Mouse (Mus musculus) c-Kit-positive CD71-negative TER-119-negative erythroid progenitor cells, embryonic 14.5 days (primary cell): ENCODE measurements at regions not wholly inside any gene's neighbourhood (a gene's known extent, or its start where the extent isn't known, plus 50 kb on each side); places are given as distances from the start of the nearest gene placed in this dataset.

Experiments used
- DNase-seq: peaks from one replicate; pipeline ENCODE4 v3.0.0-alpha.2; 2013; ENCODE audit warnings: low read depth

DNA sequence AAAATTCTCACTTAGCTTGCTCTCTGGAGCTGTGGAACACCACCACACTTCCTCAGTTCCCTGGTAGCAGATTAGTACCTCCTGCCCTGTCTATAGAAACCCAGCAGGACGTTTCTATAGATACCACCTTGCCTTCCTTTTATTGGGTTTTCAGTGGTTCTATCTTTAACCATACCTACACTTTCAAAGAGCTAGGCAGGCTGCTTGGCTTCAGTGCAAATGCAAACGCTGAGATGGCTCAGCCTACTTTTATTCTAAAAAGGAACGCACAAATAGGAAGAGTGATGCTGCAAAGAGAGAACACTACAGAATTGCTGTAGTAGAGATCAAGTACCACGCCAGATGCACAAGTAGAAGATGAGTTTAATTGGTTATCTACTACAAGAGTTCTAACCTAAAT lies 120.9 kb upstream of the Ifne start:
- DNase-seq, result no peak

DNA sequence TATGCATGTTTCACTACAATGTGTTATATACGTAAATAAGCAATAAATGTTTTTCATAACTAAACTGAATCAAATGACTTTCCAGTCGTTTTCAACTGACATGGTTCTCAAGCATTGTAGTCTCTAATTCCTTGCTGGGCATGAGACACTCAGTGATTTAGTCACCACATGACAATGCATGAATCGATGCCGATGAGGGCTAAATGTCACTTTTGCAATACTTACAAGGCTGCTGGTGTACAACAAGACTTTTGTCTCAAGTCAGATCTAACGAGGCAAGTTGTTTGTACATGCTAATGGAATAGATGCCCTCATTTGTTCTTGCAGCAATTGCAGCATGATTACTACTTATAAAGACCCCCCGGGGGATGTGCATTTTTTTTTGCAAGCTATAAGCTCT lies 120.2 kb upstream of the Ifne start:
- no peak for DNase-seq

GRCm38 (mm10) chr4:88998286-88998685 lies 118.3 kb upstream of the Ifne start:
- DNase-seq, result no peak

GRCm38 (mm10) chr4:88995129-88995919 lies 115.3 kb upstream of the Ifne start:
- DNase-seq, result no peak

DNA sequence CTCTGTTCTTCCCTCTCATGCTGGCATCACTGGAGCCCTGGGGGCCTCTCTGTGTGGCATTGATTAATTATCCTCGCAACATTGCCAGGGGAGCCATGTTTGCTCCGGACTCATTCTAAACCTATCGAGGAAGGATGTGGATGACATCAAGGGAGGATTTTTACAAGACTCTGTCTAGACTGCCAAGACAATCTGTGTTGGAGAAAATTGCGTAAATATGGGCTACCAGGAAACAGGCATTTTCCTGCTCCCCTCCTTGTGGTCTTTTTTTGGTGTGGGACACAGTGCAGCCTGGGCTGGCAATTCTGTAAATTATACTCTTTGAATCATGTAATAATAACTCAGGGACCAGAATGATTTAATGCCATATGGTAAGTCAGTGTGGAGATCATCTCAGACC lies 114.5 kb upstream of the Ifne start:
- DNase-seq, result no peak

GRCm38 (mm10) chr4:88992498-88992897 lies 112.5 kb upstream of the Ifne start:
- DNase-seq, result no peak

- no peak for DNase-seq
Observed at GRCm38 (mm10) chr4:88988363-88988762, 108.4 kb upstream of the Ifne start.

GRCm38 (mm10) chr4:88987103-88987502 lies 107.1 kb upstream of the Ifne start:
- no peak for DNase-seq

- DNase-seq, result no peak
Observed at GRCm38 (mm10) chr4:88982457-88982856, 102.5 kb upstream of the Ifne start.

DNA sequence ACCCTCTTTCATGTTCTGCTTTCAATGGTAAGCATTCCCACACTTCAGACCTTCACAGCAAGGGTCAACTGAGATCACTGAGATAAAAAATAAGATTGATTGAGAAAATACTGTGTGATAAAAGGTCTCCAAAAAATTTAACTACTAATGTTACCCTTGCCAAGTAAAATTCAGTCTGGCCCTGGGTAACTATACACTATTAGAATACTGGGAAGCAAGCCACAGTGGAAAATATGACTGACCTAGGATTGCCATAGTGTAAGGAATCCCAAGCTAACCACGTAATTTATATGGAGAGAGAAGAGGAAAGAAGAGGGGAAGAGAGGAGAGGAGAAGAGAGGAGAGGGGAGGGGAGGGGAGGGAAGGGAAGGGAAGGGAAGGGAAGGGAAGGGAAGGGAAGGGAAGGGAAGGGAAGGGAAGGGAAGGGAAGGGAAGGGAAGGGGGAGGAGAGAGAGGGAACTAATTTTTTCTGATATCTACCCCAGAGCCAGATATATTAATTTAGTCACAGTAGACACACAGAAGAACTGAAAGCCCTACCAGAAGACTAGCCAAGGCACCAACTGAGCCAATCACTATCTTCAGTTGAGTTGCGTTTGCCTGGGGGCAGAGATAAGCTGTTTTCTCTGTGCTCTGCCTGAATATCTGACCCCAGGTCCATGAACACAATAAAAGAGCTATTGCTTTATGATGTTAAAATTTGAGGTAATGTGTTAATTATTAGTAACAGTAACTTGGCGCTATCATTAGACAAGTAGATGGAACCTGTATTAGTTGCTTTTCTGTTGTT lies 97.3 kb upstream of the Ifne start:
- DNase-seq, result no peak

- no peak for DNase-seq
Observed at GRCm38 (mm10) chr4:88974535-88974934, 94.5 kb upstream of the Ifne start.

- no peak for DNase-seq
Observed at GRCm38 (mm10) chr4:88969134-88969841, 89.3 kb upstream of the Ifne start.

DNA sequence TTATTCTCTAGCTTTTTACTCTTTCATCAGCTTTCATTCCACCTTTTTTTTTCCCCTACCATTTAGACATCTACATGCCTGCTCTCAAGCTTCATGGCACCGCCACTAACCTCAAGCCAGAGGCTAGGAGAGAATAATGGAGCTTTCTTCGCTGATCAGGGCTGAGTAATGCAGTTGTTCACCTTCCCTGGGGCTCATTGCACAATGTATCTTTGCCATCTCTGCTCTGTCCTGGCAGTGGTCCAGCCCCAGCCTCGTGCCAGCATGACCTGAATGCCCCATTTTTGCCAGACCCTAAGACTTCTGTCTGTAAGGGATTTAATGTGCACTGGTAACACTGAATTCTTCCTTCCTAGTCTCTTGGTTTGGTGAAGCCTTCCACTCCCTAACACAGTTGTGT lies 79.6 kb upstream of the Ifne start:
- no peak for DNase-seq

GRCm38 (mm10) chr4:88956605-88957004 lies 76.6 kb upstream of the Ifne start:
- no peak for DNase-seq

DNA sequence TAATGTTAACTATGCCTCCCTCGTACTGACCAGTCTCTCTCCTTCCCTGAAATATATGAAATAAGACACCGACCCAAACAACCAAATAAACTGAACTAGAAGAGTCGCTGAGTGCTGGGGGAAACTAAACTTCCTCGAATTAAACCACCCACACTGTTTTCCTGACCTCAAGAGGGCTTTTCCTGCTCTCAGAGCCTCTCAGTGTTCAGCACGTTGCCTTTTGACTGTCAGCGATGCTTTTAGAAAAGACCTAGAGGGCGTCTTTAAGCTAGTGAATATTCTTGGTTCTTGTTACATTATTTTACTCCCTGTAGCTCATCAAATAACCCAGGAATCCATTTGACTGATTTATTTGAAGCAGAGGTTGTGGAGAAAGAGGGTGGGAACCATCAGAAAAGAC lies 76.2 kb upstream of the Ifne start:
- no peak for DNase-seq

- no peak for DNase-seq
Observed at GRCm38 (mm10) chr4:88955571-88955970, 75.6 kb upstream of the Ifne start.

- no peak for DNase-seq
Observed at GRCm38 (mm10) chr4:88954045-88954444, 74.0 kb upstream of the Ifne start.

DNA sequence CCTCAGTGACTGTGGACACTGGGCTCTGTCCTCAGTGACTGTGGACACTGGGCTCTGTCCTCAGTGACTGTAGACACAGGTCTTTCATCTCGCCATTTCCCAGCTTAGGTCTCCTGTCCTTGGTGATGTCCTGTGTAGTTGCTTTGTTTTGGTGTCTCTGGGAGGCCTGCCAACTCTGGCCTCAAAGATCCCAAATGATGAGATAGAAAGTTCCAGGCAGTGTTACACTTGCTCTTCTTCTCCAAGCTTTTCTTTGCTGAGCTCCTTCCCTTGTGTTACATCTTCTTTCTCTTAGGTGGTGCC lies 71.0 kb upstream of the Ifne start:
- no peak for DNase-seq

GRCm38 (mm10) chr4:88950181-88951033 lies 70.4 kb upstream of the Ifne start:
- no peak for DNase-seq

DNA sequence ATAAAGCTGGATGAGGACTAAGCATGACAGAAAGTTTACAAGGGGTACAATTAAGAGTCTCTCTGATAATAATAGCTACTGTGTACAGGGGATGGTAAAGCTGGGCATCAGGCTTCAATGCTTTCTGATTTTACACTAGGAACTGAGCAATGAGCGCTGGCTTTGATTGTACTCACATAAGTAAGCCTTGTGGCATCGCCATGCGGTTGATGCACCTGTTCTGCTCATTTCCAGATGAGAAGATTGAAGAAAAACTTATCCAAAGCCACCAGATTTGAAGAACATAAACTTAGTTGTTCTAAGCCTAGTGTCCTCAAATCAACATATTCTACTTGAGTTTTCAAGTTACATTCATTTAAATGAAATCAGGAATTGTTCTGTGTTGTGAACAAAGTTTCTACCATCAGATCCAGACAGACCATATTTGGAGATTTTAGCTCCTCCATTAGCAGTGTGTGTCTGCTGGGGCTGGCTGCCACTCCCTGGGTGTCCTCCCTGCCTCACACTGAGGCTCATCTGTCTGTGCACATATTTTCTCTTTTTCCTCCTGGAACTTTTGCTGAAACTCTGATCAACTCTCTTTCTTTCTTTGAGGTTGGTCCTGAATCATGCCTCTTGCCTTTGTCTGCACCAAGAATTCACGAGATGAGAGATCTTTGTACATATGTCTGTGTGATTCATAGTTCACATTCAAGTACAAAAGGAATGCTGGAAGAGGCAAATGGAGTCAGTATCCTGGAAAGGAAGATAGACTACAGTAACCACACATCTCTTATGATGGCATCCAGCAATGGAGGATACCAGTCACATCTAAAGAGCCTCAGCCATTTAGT lies 68.2 kb upstream of the Ifne start:
- no peak for DNase-seq

GRCm38 (mm10) chr4:88941955-88942354 lies 62.0 kb upstream of the Ifne start:
- DNase-seq, result no peak
